Mouse (Mus musculus): ENCODE measurements around the gene Il31. TPM values are rescaled to one million over a fixed set of nuclear protein-coding genes. Genes with fewer than 3 reads are reported as not detected.

Il31 gene
- total and polyA plus RNA-seq, 3 experiments, result not detected

- TF ChIP-seq POLR2A (IDR thresholded peaks at IDR 0.05; ENCODE audit: insufficient read depth, low read depth, low read length) (no peak), CTCF (IDR thresholded peaks at IDR 0.05) (peak; percentile 18; the same call in 1 of the 2 replicates)
- H3K27ac ChIP-seq, result no peak overlapping the region; the same call in 1 of the 2 replicates
- peaks cover 3% of the 10 kb centered on the region; the same call in 1 of the 2 replicates for H3K36me3 ChIP-seq (ENCODE audit: control insufficient read depth, insufficient read depth, low read length)
- intact Hi-C loops (cut with DNase I), result no loop called here
- H3K9ac ChIP-seq (ENCODE audit: low read depth, low read length), result peak overlapping the region; percentile 43
- DNase-seq, result no peak
- no peaks in the 10 kb centered on the region for H3K79me2 ChIP-seq (replicated peaks; ENCODE audit: control insufficient read depth, insufficient read depth, low read length)
- under 1% methylated on average over 27 of the region's 27 CpGs for WGBS
- peaks cover 5% of the 10 kb centered on the region; the same call in 1 of the 2 replicates for H3K4me1 ChIP-seq (ENCODE audit: control insufficient read depth, insufficient read depth, low read length)
- no peaks in the 10 kb centered on the region for H3K27me3 ChIP-seq (ENCODE audit: control insufficient read depth, insufficient read depth, low read length)
- H3K4me3 ChIP-seq, result peak overlapping the region; percentile 98
Observed at GRCm38 (mm10) chr5:123524393-123524750, 35.1 kb upstream of the Il31 start.

GRCm38 (mm10) chr5:123523692-123524392 is 34.6 kb upstream of the Il31 start, which contains the start of gene Diablo:
Gene Diablo (minus strand): TSS chr5:123524176.
- under 1% methylated on average over 82 of the region's 82 CpGs for WGBS
- H3K36me3 ChIP-seq (ENCODE audit: control insufficient read depth, insufficient read depth, low read length), result peaks cover 3% of the 10 kb centered on the region; the same call in 1 of the 2 replicates
- peaks cover 5% of the 10 kb centered on the region; the same call in 1 of the 2 replicates for H3K4me1 ChIP-seq (ENCODE audit: control insufficient read depth, insufficient read depth, low read length)
- peak within 1 kb of the TSS; percentile 85 for H3K9ac ChIP-seq (ENCODE audit: low read depth, low read length)
- peak; percentile 98 to 99 for DNase-seq
- no peaks in the 10 kb centered on the region for H3K79me2 ChIP-seq (replicated peaks; ENCODE audit: control insufficient read depth, insufficient read depth, low read length)
- peak within 1 kb of the TSS; percentile 91 for H3K27ac ChIP-seq
- H3K4me3 ChIP-seq, result peak within 1 kb of the TSS; percentile 98
- peak; percentile 92 for TF ChIP-seq POLR2A (IDR thresholded peaks at IDR 0.05; ENCODE audit: insufficient read depth, low read depth, low read length)
- no peak for TF ChIP-seq EP300 (IDR thresholded peaks at IDR 0.05; ENCODE audit: insufficient read depth, low read depth, low read length)
- no peak for TF ChIP-seq CTCF (IDR thresholded peaks at IDR 0.05)
- H3K27me3 ChIP-seq (ENCODE audit: control insufficient read depth, insufficient read depth, low read length), result no peaks in the 10 kb centered on the region
- intact Hi-C loops (cut with DNase I), result loop anchor here (2.0 kb wide), 1 partner anchor 79 kb away; no protein-coding TSS in a partner anchor

GRCm38 (mm10) chr5:123522166-123522565 is 32.9 kb upstream of the Il31 start:
- WGBS, result 74% methylated on average over 1 of the region's 1 CpGs
- no peak for TF ChIP-seq CTCF (IDR thresholded peaks at IDR 0.05)
- no peak for TF ChIP-seq EP300 (IDR thresholded peaks at IDR 0.05; ENCODE audit: insufficient read depth, low read depth, low read length)
- TF ChIP-seq POLR2A (IDR thresholded peaks at IDR 0.05; ENCODE audit: insufficient read depth, low read depth, low read length), result no peak
- H3K36me3 ChIP-seq (ENCODE audit: control insufficient read depth, insufficient read depth, low read length), result peaks cover 3% of the 10 kb centered on the region; the same call in 1 of the 2 replicates
- intact Hi-C loops (cut with DNase I), result loop anchor here (2.0 kb wide), 1 partner anchor 77 kb away; no protein-coding TSS in a partner anchor
- peaks cover 5% of the 10 kb centered on the region; the same call in 1 of the 2 replicates for H3K4me1 ChIP-seq (ENCODE audit: control insufficient read depth, insufficient read depth, low read length)
- H3K9ac ChIP-seq (ENCODE audit: low read depth, low read length), result no peak overlapping the region
- H3K79me2 ChIP-seq (replicated peaks; ENCODE audit: control insufficient read depth, insufficient read depth, low read length), result no peaks in the 10 kb centered on the region
- peak in 1 of 2 experiments; percentile 11 for DNase-seq
- no peaks in the 10 kb centered on the region for H3K27me3 ChIP-seq (ENCODE audit: control insufficient read depth, insufficient read depth, low read length)
- no peak overlapping the region for H3K4me3 ChIP-seq
- no peak overlapping the region for H3K27ac ChIP-seq

- peak in 1 of 2 experiments; percentile 4 for DNase-seq
Observed at GRCm38 (mm10) chr5:123521621-123522020, 32.3 kb upstream of the Il31 start.

GRCm38 (mm10) chr5:123520666-123521065 is 31.4 kb upstream of the Il31 start:
- H3K27ac ChIP-seq, result no peak overlapping the region
- no peak overlapping the region for H3K4me3 ChIP-seq
- DNase-seq, result peak in 1 of 2 experiments; percentile 14
- intact Hi-C loops (cut with DNase I), result no loop called here
- no peaks in the 10 kb centered on the region for H3K27me3 ChIP-seq (ENCODE audit: control insufficient read depth, insufficient read depth, low read length)
- H3K36me3 ChIP-seq (ENCODE audit: control insufficient read depth, insufficient read depth, low read length), result peaks cover 3% of the 10 kb centered on the region; the same call in 1 of the 2 replicates
- 92% methylated on average over 9 of the region's 9 CpGs for WGBS
- no peak overlapping the region for H3K9ac ChIP-seq (ENCODE audit: low read depth, low read length)
- H3K4me1 ChIP-seq (ENCODE audit: control insufficient read depth, insufficient read depth, low read length), result peaks cover 5% of the 10 kb centered on the region; the same call in 1 of the 2 replicates
- no peaks in the 10 kb centered on the region for H3K79me2 ChIP-seq (replicated peaks; ENCODE audit: control insufficient read depth, insufficient read depth, low read length)
- TF ChIP-seq CTCF (IDR thresholded peaks at IDR 0.05), result no peak
- no peak for TF ChIP-seq EP300 (IDR thresholded peaks at IDR 0.05; ENCODE audit: insufficient read depth, low read depth, low read length)
- TF ChIP-seq POLR2A (IDR thresholded peaks at IDR 0.05; ENCODE audit: insufficient read depth, low read depth, low read length), result no peak

More at GRCm38 (mm10) chr5:123521621-123522020, 32.3 kb upstream of the Il31 start:
- Histone ChIP-seq H3K9ac (ENCODE audit: low read depth, low read length) (no peak overlapping the region), H3K4me3 (no peak overlapping the region), H3K27ac (no peak overlapping the region), H3K27me3 (ENCODE audit: control insufficient read depth, insufficient read depth, low read length) (no peaks in the 10 kb centered on the region), H3K79me2 (replicated peaks; ENCODE audit: control insufficient read depth, insufficient read depth, low read length) (no peaks in the 10 kb centered on the region), H3K36me3 (ENCODE audit: control insufficient read depth, insufficient read depth, low read length) (peaks cover 3% of the 10 kb centered on the region; the same call in 1 of the 2 replicates), H3K4me1 (ENCODE audit: control insufficient read depth, insufficient read depth, low read length) (peaks cover 5% of the 10 kb centered on the region; the same call in 1 of the 2 replicates)
- intact Hi-C loops (cut with DNase I), result loop anchor here (2.0 kb wide), 1 partner anchor 77 kb away; no protein-coding TSS in a partner anchor
- TF ChIP-seq CTCF (IDR thresholded peaks at IDR 0.05) (no peak), EP300 (IDR thresholded peaks at IDR 0.05; ENCODE audit: insufficient read depth, low read depth, low read length) (no peak), POLR2A (IDR thresholded peaks at IDR 0.05; ENCODE audit: insufficient read depth, low read depth, low read length) (no peak)
- WGBS, result 75% methylated on average over 1 of the region's 1 CpGs

- no peak overlapping the region for H3K27ac ChIP-seq
- intact Hi-C loops (cut with DNase I), result no loop called here
- H3K79me2 ChIP-seq (replicated peaks; ENCODE audit: control insufficient read depth, insufficient read depth, low read length), result no peaks in the 10 kb centered on the region
- H3K36me3 ChIP-seq (ENCODE audit: control insufficient read depth, insufficient read depth, low read length), result no peaks in the 10 kb centered on the region
- no peaks in the 10 kb centered on the region for H3K4me1 ChIP-seq (ENCODE audit: control insufficient read depth, insufficient read depth, low read length)
- no peak overlapping the region for H3K9ac ChIP-seq (ENCODE audit: low read depth, low read length)
- DNase-seq, result no peak
- no peak for TF ChIP-seq CTCF (IDR thresholded peaks at IDR 0.05)
- TF ChIP-seq EP300 (IDR thresholded peaks at IDR 0.05; ENCODE audit: insufficient read depth, low read depth, low read length), result no peak
- TF ChIP-seq POLR2A (IDR thresholded peaks at IDR 0.05; ENCODE audit: insufficient read depth, low read depth, low read length), result no peak
- H3K4me3 ChIP-seq, result no peak overlapping the region
- WGBS, result 90% methylated on average over 5 of the region's 5 CpGs
- H3K27me3 ChIP-seq (ENCODE audit: control insufficient read depth, insufficient read depth, low read length), result no peaks in the 10 kb centered on the region
Observed at GRCm38 (mm10) chr5:123514871-123515270, 25.6 kb upstream of the Il31 start.
